Mouse (Mus musculus) limb, embryonic 12.5 days (tissue): ENCODE results near the gene Pold1. TPM values are rescaled to one million over a fixed set of nuclear protein-coding genes. Genes with fewer than 3 reads are reported as not detected.

Experiments
- ATAC-seq: fragments of 200-750 bp; cut with Nextera tagmentation; 2 replicates; pipeline ENCODE4 v1.8.0; 2017; ENCODE audit warnings: low read depth, moderate TSS enrichment; ENCODE audit not compliant: insufficient number of reproducible peaks, insufficient read depth, low FRiP score, low TSS enrichment
- H3K27ac ChIP-seq: fragments of 300-500 bp; sonication (generic); 2 replicates; pipeline ENCODE4 v1.5.1; 2016; ENCODE audit warnings: mild to moderate bottlenecking, moderate library complexity
- H3K27me3 ChIP-seq: fragments of 300-500 bp; sonication (generic); 2 replicates; pipeline ENCODE4 v1.6.1; 2016; ENCODE audit warnings: mild to moderate bottlenecking, moderate library complexity
- H3K36me3 ChIP-seq: fragments of 300-500 bp; sonication (generic); 2 replicates; pipeline ENCODE4 v1.6.1; 2016; ENCODE audit warnings: mild to moderate bottlenecking, moderate library complexity
- H3K4me1 ChIP-seq: fragments of 300-500 bp; sonication (generic); replicated peaks from 2 replicates; pipeline ENCODE4 v1.6.1; 2016
- H3K4me2 ChIP-seq: fragments of 300-500 bp; sonication (generic); 2 replicates; pipeline ENCODE4 v1.6.1; 2016; ENCODE audit warnings: mild to moderate bottlenecking, moderate library complexity
- H3K4me3 ChIP-seq: fragments of 300-500 bp; sonication (generic); replicated peaks from 2 replicates; pipeline ENCODE4 v1.5.1; 2016; ENCODE audit warnings: mild to moderate bottlenecking
- H3K9ac ChIP-seq: fragments of 300-500 bp; sonication (generic); replicated peaks from 2 replicates; pipeline ENCODE4 v1.6.1; 2016; ENCODE audit warnings: mild to moderate bottlenecking, moderate library complexity
- H3K9me3 ChIP-seq: fragments of 300-500 bp; sonication (generic); 2 replicates; pipeline ENCODE4 v1.6.1; 2016; ENCODE audit warnings: mild to moderate bottlenecking, moderate library complexity
- whole genome bisulfite sequencing: fragments of 180-500 bp; shearing (Covaris S2); methylation state at CpG from one replicate; pipeline ENCODE4 v1.1.7; 2016; 5-methylcytosine and 5-hydroxymethylcytosine counted together
- microRNA-seq: library from miRNA; unstranded; fragments of <30 nt; microRNA quantifications from one replicate; pipeline ENCODE4, GENCODE M21; 2017
- polyA plus RNA-seq: library from polyadenylated mRNA; unstranded; fragments of >200 nt; fragmentation: Nextera tagmentation; extraction: Ambion mirVana; gene quantifications from 2 replicates; pipeline ENCODE4 v1.2.1, GENCODE M21; 2016

The Pold1 gene
- polyA plus RNA-seq, 1 experiment from 2014 or later: 132 TPM

DNA sequence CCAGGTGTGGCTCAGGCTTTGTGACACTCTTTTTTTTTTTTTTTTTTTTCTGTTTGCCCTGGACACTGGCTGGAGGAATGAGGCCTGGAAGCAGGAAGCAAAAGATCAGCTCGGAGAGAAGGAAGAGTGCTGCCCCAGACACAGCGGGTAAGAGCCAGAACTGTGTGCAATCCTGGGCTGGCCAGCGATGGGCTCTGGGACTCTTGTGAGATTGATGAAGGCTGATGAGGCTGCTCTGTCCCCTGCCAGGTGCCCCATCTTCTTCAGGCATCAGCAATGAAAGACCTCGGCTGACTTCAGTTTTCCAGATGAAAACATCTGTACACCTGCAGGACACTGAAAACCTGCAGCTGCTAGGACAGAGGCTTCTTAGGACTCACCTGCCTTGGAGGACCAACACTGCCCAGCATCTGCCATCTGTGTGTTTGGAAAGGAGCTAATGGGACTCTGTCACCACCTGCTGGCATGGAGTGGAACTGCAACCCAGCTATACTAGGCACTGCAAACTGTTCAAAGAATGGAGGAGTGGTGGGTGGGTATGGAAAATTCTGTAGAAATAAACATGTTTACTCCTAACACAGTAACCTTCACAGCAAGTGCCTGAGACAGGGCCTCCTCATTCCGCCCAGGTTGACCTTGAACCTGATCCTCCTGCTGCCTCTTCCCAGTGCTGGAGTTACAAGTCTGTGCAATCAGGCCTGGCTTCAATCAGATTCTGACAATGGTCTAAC, 63.6 kb downstream of the Pold1 start:
- peaks cover 29% of the 10 kb centered on the region for H3K27me3 ChIP-seq
- H3K4me3 ChIP-seq: no peak overlapping the region
- no peaks in the 10 kb centered on the region for H3K4me1 ChIP-seq
- no peak overlapping the region for H3K27ac ChIP-seq
- H3K9ac ChIP-seq: no peak overlapping the region
- H3K4me2 ChIP-seq: no peak overlapping the region
- no peaks in the 10 kb centered on the region for H3K9me3 ChIP-seq
- peak; percentile 54; the same call in 1 of the 2 replicates for ATAC-seq
- H3K36me3 ChIP-seq: peaks cover 15% of the 10 kb centered on the region
- 31% methylated on average over 5 of the region's 5 CpGs for WGBS

DNA sequence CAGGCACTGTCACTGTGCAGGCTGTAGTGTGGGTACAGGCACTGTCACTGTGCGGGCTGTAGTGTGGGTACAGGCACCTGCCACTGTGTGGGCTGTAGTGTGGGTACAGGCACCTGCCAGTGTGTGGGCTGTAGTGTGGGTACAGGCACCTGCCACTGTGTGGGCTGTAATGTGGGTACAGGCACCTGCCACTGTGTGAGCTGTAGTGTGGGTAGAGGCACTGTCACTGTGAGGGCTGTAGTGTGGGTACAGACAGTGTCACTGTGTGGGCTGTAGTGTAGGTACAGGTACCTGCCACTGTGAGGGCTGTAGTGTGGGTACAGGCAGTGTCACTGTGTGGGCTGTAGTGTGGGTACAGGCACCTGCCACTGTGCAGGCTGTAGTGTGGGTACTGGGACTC, 64.5 kb downstream of the Pold1 start:
- Histone ChIP-seq H3K27ac (no peak overlapping the region), H3K4me2 (no peak overlapping the region), H3K9ac (no peak overlapping the region), H3K36me3 (peaks cover 8% of the 10 kb centered on the region; the same call in 1 of the 2 replicates), H3K9me3 (no peaks in the 10 kb centered on the region), H3K4me3 (no peak overlapping the region), H3K27me3 (peaks cover 38% of the 10 kb centered on the region), H3K4me1 (no peaks in the 10 kb centered on the region)
- no peak for ATAC-seq
- 84% methylated on average over 1 of the region's 1 CpGs for WGBS

GRCm38 (mm10) chr7:44482836-44483435, 65.7 kb downstream of the Pold1 start:
- Histone ChIP-seq H3K4me1 (no peaks in the 10 kb centered on the region), H3K4me3 (no peak overlapping the region), H3K36me3 (no peaks in the 10 kb centered on the region), H3K9me3 (no peaks in the 10 kb centered on the region), H3K9ac (no peak overlapping the region), H3K27ac (no peak overlapping the region), H3K27me3 (peaks cover 50% of the 10 kb centered on the region), H3K4me2 (no peak overlapping the region)
- no peak for ATAC-seq
- WGBS: 69% methylated on average over 3 of the region's 3 CpGs

Small RNA genes within 50 kb of the gene (microRNA-seq; reads per million reads assigned to microRNA genes)
- not detected for gene Mir7053

Other genes with a start within 250 kb of the Pold1 start
- gene Clec11a, start 241.9 kb downstream of the Pold1 start, polyA plus RNA-seq: 2.0 and 2.2 TPM in 2 replicates
- gene Shank1, start 238.6 kb downstream of the Pold1 start, polyA plus RNA-seq: 1.2 and 1.3 TPM in 2 replicates
- gene Syt3, start 164.7 kb downstream of the Pold1 start, polyA plus RNA-seq: 3.0 and 3.3 TPM in 2 replicates
- 0.56 and 0.64 TPM in 2 replicates for gene 1700008O03Rik, start 163.0 kb downstream of the Pold1 start, polyA plus RNA-seq
- 0.86 and 0.98 TPM in 2 replicates for gene Lrrc4b, start 119.8 kb downstream of the Pold1 start, polyA plus RNA-seq
- 0.56 TPM in 1 of 2 replicates, not detected in the other for gene Aspdh, start 83.5 kb downstream of the Pold1 start, polyA plus RNA-seq
- 72.9 and 76.5 TPM in 2 replicates for gene Josd2, start 80.9 kb downstream of the Pold1 start, polyA plus RNA-seq
- 93.6 and 111 TPM in 2 replicates for gene Emc10, start 52.3 kb downstream of the Pold1 start, polyA plus RNA-seq
- 19.0 and 27.5 TPM in 2 replicates for gene Fam71e1, start 52.3 kb downstream of the Pold1 start, polyA plus RNA-seq
- gene Mybpc2, start 24.2 kb downstream of the Pold1 start, polyA plus RNA-seq: 0.09 and 0.13 TPM in 2 replicates
- gene Spib, start 16.8 kb downstream of the Pold1 start, polyA plus RNA-seq: 0.22 and 0.34 TPM in 2 replicates
- 70.7 and 72.0 TPM in 2 replicates for gene Nr1h2, start 5.1 kb upstream of the Pold1 start, polyA plus RNA-seq
- gene Napsa, start 23.5 kb upstream of the Pold1 start, polyA plus RNA-seq: 0.83 and 1.4 TPM in 2 replicates
- 0.37 and 0.49 TPM in 2 replicates for gene Kcnc3, start 41.8 kb upstream of the Pold1 start, polyA plus RNA-seq
- 3.2 and 4.2 TPM in 2 replicates for gene Myh14, start 122.0 kb upstream of the Pold1 start, polyA plus RNA-seq
- gene Izumo2, start 159.9 kb upstream of the Pold1 start, polyA plus RNA-seq: not detected in 2 replicates
- 36.2 and 36.8 TPM in 2 replicates for gene Vrk3, start 199.6 kb upstream of the Pold1 start, polyA plus RNA-seq
- gene Zfp473, start 202.2 kb upstream of the Pold1 start, polyA plus RNA-seq: 2.6 and 3.3 TPM in 2 replicates